Mouse (Mus musculus): ENCODE data around the gene Olfr600. TPM values are rescaled to one million over a fixed set of nuclear protein-coding genes. Genes with fewer than 3 reads are reported as not detected.
"Not testable (repeated sequence)": the region's sequence is repeated elsewhere in the genome, so short reads cannot be mapped to it uniquely, and the experiment has no call there.

Gene Olfr600
- not detected in 2 replicates for polyA plus RNA-seq (2012; rRNA removed)

DNA sequence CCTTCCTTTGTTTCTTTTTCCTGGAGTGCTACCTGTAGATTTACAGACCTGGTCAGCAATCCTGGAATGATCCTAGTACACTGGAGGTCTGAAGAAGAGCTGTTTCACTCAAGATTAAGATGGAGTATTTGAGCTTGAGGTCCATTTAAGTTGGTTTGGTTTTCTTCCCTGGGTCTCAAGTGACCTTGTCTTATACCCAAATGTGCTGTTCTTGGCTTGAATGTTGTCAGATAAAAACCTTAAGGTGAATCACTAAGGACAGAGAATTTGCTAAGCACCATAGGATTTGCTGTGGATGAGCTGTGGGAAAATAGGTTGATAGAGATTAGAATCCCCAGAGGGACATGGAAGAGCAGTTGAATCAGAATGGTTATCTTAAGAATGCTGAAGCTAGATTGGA, at the start of gene Olfr600:
Gene Olfr600 (minus strand): TSS at position 101 of the 400 bp plus-strand sequence.
- Histone ChIP-seq H3K27ac (ENCODE audit: insufficient read depth, low read length) (no peak within 1 kb of the TSS), H3K4me1 (ENCODE audit: control insufficient read depth, insufficient read depth, low read length) (no peaks in the 10 kb centered on the region), H3K4me3 (ENCODE audit: insufficient read depth, low read length) (no peak within 1 kb of the TSS)
- TF ChIP-seq POLR2A (IDR thresholded peaks at IDR 0.05; ENCODE audit: extremely low read depth, insufficient read depth, low read length) (no peak), CTCF (IDR thresholded peaks at IDR 0.05; ENCODE audit: extremely low read depth, insufficient read depth, low read length) (no peak)

DNA sequence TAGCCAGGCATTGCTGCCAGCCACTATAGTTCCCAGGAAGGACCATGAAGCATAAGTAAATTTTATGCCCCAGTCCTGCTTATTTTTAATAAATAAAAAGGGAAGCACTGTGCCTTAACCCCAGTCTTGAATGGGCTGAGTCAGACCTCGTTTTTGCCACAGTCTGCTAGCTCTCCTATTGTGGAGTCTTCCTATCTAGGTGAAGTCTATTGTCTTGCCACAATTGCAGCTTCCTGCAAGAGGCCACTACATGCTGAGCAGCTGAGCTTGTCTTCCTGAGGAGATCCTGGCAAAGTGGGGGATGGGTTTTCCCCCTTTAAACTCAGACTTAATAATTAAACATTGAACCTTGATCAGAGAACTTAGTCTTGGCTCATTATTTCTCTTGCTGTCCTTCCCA, 49.5 kb upstream of the Olfr600 start:
- TF ChIP-seq CTCF (IDR thresholded peaks at IDR 0.05; ENCODE audit: extremely low read depth, insufficient read depth, low read length) (no peak), POLR2A (IDR thresholded peaks at IDR 0.05; ENCODE audit: extremely low read depth, insufficient read depth, low read length) (no peak)
- Histone ChIP-seq H3K27ac (ENCODE audit: insufficient read depth, low read length) (no peak overlapping the region), H3K4me3 (ENCODE audit: insufficient read depth, low read length) (no peak overlapping the region), H3K4me1 (ENCODE audit: control insufficient read depth, insufficient read depth, low read length) (no peaks in the 10 kb centered on the region)

DNA sequence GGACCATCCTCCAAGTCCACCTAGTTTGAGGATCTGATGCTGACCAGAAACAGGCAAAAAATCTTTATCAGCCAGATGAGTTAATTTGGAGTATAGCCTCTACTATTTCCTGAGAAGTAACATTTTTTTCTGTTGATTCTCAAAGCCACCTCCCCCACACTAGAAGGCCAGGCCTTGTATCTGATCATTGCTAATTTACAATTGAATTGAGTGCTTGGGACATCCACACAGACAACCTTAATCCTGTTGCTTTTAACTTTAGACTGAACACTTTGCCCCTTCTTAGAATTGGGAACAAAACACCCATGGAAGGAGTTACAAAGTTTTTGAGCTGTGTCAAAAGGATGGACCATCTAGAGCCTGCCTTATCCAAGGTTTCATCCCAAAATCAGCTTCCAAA, 48.3 kb upstream of the Olfr600 start:
- TF ChIP-seq CTCF (IDR thresholded peaks at IDR 0.05; ENCODE audit: extremely low read depth, insufficient read depth, low read length) (no peak), POLR2A (IDR thresholded peaks at IDR 0.05; ENCODE audit: extremely low read depth, insufficient read depth, low read length) (no peak)
- Histone ChIP-seq H3K4me1 (ENCODE audit: control insufficient read depth, insufficient read depth, low read length) (no peaks in the 10 kb centered on the region), H3K4me3 (ENCODE audit: insufficient read depth, low read length) (no peak overlapping the region), H3K27ac (ENCODE audit: insufficient read depth, low read length) (no peak overlapping the region)

DNA sequence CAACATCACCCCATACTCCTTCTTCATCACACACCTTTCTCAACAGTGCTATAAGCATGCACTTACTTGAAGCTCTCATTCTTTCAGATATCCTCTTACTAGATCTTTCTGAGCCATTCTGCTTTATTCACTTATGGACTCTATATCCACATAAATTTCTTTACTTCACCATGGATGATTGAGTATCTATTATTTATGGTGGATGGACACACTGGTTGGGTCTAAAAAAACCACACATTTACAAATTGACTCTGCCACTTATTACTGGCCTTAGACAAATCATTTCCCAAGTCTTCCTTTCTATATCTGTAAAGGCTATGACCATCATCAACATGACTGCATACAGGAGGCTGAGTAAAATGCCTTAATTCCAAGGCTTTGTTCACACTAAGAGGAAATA, 36.6 kb upstream of the Olfr600 start, which contains the start of gene Olfr603:
Gene Olfr603 (minus strand): TSS at position 101 of the 400 bp plus-strand sequence.
- Histone ChIP-seq H3K4me1 (ENCODE audit: control insufficient read depth, insufficient read depth, low read length) (no peaks in the 10 kb centered on the region), H3K4me3 (ENCODE audit: insufficient read depth, low read length) (no peak within 1 kb of the TSS), H3K27ac (ENCODE audit: insufficient read depth, low read length) (no peak within 1 kb of the TSS)
- TF ChIP-seq POLR2A (IDR thresholded peaks at IDR 0.05; ENCODE audit: extremely low read depth, insufficient read depth, low read length) (no peak), CTCF (IDR thresholded peaks at IDR 0.05; ENCODE audit: extremely low read depth, insufficient read depth, low read length) (no peak)

DNA sequence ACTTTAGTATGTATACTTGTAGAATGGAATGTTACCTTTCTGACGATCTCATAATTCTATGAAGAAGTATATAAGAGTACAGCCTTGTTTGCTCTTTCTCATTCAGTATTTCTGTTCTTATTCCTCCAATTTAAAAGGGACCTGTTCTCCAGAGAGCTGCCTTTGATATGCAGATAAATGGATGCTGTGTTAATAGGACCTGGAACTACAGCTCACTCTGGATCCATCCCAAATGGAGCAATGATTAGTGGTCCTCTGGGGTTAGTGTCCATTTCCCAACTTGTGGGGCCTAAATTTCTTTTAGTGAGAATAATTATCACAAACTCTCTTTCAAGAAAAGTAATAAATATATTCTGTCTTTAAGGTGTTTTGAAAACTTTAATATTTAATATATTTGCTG, 13.1 kb upstream of the Olfr600 start, which contains the start of gene Olfr601:
Gene Olfr601 (minus strand): TSS at position 101 of the 400 bp plus-strand sequence.
- Histone ChIP-seq H3K4me1 (ENCODE audit: control insufficient read depth, insufficient read depth, low read length) (no peaks in the 10 kb centered on the region), H3K4me3 (ENCODE audit: insufficient read depth, low read length) (no peak within 1 kb of the TSS), H3K27ac (ENCODE audit: insufficient read depth, low read length) (no peak within 1 kb of the TSS)
- TF ChIP-seq CTCF (IDR thresholded peaks at IDR 0.05; ENCODE audit: extremely low read depth, insufficient read depth, low read length), result no peak
- TF ChIP-seq POLR2A (IDR thresholded peaks at IDR 0.05; ENCODE audit: extremely low read depth, insufficient read depth, low read length), result no peak

DNA sequence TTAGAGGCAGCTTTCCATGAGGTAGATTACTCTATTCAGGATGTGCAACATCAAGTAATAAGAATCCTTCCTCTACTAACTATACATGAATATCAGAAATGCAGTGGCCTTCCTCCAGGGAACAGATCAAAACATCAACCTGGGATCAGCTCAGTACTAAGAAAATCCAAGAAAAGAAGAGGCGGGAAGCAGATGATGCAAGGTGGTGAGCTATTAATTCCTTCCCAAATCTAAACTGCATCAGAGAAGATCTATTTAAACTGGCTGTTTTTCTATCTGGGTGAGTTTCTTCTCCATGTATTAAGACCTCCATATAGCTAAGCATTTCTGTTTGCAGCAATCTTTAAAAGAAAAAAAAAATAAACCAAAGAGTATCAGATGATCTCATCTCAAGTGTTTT, 13.9 kb downstream of the Olfr600 start, which contains the start of gene Olfr599:
Gene Olfr599 (plus strand): TSS at position 301 of the 400 bp plus-strand sequence.
- H3K4me1 ChIP-seq (ENCODE audit: control insufficient read depth, insufficient read depth, low read length), result no peaks in the 10 kb centered on the region
- no peak within 1 kb of the TSS for H3K27ac ChIP-seq (ENCODE audit: insufficient read depth, low read length)
- no peak for TF ChIP-seq CTCF (IDR thresholded peaks at IDR 0.05; ENCODE audit: extremely low read depth, insufficient read depth, low read length)
- TF ChIP-seq POLR2A (IDR thresholded peaks at IDR 0.05; ENCODE audit: extremely low read depth, insufficient read depth, low read length), result no peak
- no peak within 1 kb of the TSS for H3K4me3 ChIP-seq (ENCODE audit: insufficient read depth, low read length)

DNA sequence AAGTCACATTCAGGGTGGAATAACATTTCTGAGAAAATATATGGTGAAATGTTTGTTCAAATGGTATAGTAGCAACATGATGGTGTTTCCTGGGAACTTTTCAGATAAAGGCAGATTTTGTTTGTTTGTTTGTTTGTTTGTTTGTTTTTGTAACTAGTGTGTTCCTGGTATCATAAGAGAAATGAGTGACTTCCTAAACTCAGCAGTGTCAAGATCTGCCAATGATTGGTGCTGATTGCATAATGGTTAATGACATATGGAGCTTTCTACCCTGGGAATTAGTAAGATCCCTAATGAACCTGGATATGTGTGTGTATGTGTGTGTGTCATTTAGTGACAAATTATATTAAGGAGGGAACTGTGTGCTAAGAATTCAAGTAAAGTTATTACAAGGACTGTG, 26.2 kb downstream of the Olfr600 start, which contains the start of gene Olfr598:
Gene Olfr598 (plus strand): TSS at position 301 of the 400 bp plus-strand sequence.
- Histone ChIP-seq H3K27ac (ENCODE audit: insufficient read depth, low read length) (no peak within 1 kb of the TSS), H3K4me1 (ENCODE audit: control insufficient read depth, insufficient read depth, low read length) (no peaks in the 10 kb centered on the region), H3K4me3 (ENCODE audit: insufficient read depth, low read length) (no peak within 1 kb of the TSS)
- TF ChIP-seq CTCF (IDR thresholded peaks at IDR 0.05; ENCODE audit: extremely low read depth, insufficient read depth, low read length) (no peak), POLR2A (IDR thresholded peaks at IDR 0.05; ENCODE audit: extremely low read depth, insufficient read depth, low read length) (no peak)

DNA sequence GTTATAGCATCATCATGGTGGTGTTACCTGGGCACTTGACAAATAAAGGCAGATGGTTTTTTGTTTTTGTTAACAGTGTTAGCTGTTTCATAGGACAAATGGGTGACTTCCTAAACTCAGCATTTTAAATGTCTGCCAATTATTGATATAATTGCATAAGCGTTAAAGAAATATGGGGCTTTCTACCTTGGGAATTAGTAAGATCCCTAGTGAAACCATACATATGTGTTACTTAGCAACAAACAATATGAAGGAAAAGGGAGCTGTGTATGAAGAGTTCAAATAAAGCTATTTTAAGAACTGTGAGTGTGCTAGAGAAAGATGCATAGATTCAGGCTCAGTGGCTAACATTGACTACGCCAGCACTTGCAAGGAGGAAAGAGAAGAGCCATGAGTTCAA, 33.5 kb downstream of the Olfr600 start, which contains the start of gene Olfr597:
Gene Olfr597 (plus strand): TSS at position 301 of the 400 bp plus-strand sequence.
- not testable (repeated sequence) for H3K4me1 ChIP-seq (ENCODE audit: control insufficient read depth, insufficient read depth, low read length); H3K4me3 ChIP-seq (ENCODE audit: insufficient read depth, low read length); H3K27ac ChIP-seq (ENCODE audit: insufficient read depth, low read length)

DNA sequence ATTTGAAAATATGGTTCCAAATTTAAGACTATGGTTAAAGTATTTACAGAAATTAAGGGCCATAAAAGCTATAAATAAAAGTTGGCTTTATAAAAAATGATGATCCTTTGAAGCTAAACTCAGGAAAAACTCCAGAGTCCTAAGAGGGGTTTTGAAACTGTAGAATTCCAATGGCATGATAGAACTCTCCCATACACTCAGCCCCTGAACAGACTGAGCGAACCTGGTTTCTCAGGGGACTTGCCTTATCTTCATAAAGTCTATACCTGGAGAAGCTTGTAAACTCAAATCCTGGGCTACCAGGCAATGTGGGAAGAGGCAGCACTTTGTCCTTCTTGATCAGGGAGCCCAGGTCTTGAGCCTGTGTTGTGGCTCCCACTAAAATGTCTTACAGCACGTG, 44.1 kb downstream of the Olfr600 start, which contains the start of gene Olfr596:
Gene Olfr596 (plus strand): TSS at position 301 of the 400 bp plus-strand sequence.
- H3K4me3 ChIP-seq (ENCODE audit: insufficient read depth, low read length); H3K27ac ChIP-seq (ENCODE audit: insufficient read depth, low read length): not testable (repeated sequence)

More for the DNA sequence above, 44.1 kb downstream of the Olfr600 start, which contains the start of gene Olfr596:
- not testable (repeated sequence) for H3K4me1 ChIP-seq (ENCODE audit: control insufficient read depth, insufficient read depth, low read length)

Other genes with a start within 250 kb of the Olfr600 start
- not detected in 2 replicates for gene Olfr586, start 224.0 kb downstream of the Olfr600 start, polyA plus RNA-seq (2012; rRNA removed)
- gene Olfr588-ps1, start 208.8 kb downstream of the Olfr600 start, polyA plus RNA-seq (2012; rRNA removed), result not detected in 2 replicates
- gene Olfr589, start 193.3 kb downstream of the Olfr600 start, polyA plus RNA-seq (2012; rRNA removed), result not detected in 2 replicates
- not detected in 2 replicates for gene Olfr591, start 171.3 kb downstream of the Olfr600 start, polyA plus RNA-seq (2012; rRNA removed)
- gene Olfr592, start 164.9 kb downstream of the Olfr600 start, polyA plus RNA-seq (2012; rRNA removed), result not detected in 2 replicates
- not detected in 2 replicates for gene Olfr593, start 137.8 kb downstream of the Olfr600 start, polyA plus RNA-seq (2012; rRNA removed)
- gene Olfr594, start 132.7 kb downstream of the Olfr600 start, polyA plus RNA-seq (2012; rRNA removed), result not detected in 2 replicates
- gene Usp17ld, start 97.2 kb downstream of the Olfr600 start, polyA plus RNA-seq (2012; rRNA removed), result not detected in 2 replicates
- gene Olfr596, start 44.0 kb downstream of the Olfr600 start, polyA plus RNA-seq (2012; rRNA removed), result not detected in 2 replicates
- gene Olfr597, start 33.4 kb downstream of the Olfr600 start, polyA plus RNA-seq (2012; rRNA removed), result not detected in 2 replicates
- gene Olfr598, start 26.1 kb downstream of the Olfr600 start, polyA plus RNA-seq (2012; rRNA removed), result not detected in 2 replicates
- gene Olfr599, start 13.8 kb downstream of the Olfr600 start, polyA plus RNA-seq (2012; rRNA removed), result not detected in 2 replicates
- gene Olfr601, start 13.0 kb upstream of the Olfr600 start, polyA plus RNA-seq (2012; rRNA removed), result not detected in 2 replicates
- not detected in 2 replicates for gene Olfr603, start 36.5 kb upstream of the Olfr600 start, polyA plus RNA-seq (2012; rRNA removed)
- gene Usp17lc, start 65.4 kb upstream of the Olfr600 start, polyA plus RNA-seq (2012; rRNA removed), result not detected in 2 replicates
- not detected in 2 replicates for gene Olfr605, start 95.8 kb upstream of the Olfr600 start, polyA plus RNA-seq (2012; rRNA removed)
- gene Olfr606, start 99.4 kb upstream of the Olfr600 start, polyA plus RNA-seq (2012; rRNA removed), result not detected in 2 replicates
- gene Olfr607, start 114.5 kb upstream of the Olfr600 start, polyA plus RNA-seq (2012; rRNA removed), result not detected in 2 replicates
- gene Olfr608, start 120.2 kb upstream of the Olfr600 start, polyA plus RNA-seq (2012; rRNA removed), result not detected in 2 replicates
- not detected in 2 replicates for gene Olfr609, start 148.4 kb upstream of the Olfr600 start, polyA plus RNA-seq (2012; rRNA removed)
- not detected in 2 replicates for gene Olfr610, start 162.5 kb upstream of the Olfr600 start, polyA plus RNA-seq (2012; rRNA removed)
- not detected in 2 replicates for gene Olfr611, start 171.2 kb upstream of the Olfr600 start, polyA plus RNA-seq (2012; rRNA removed)
- gene Olfr612, start 193.0 kb upstream of the Olfr600 start, polyA plus RNA-seq (2012; rRNA removed), result not detected in 2 replicates
- not detected in 2 replicates for gene Olfr613, start 198.4 kb upstream of the Olfr600 start, polyA plus RNA-seq (2012; rRNA removed)
- not detected in 2 replicates for gene Olfr615, start 206.4 kb upstream of the Olfr600 start, polyA plus RNA-seq (2012; rRNA removed)
- not detected in 2 replicates for gene Olfr616, start 219.5 kb upstream of the Olfr600 start, polyA plus RNA-seq (2012; rRNA removed)
- not detected in 2 replicates for gene Olfr617, start 223.4 kb upstream of the Olfr600 start, polyA plus RNA-seq (2012; rRNA removed)
- gene Olfr618, start 240.4 kb upstream of the Olfr600 start, polyA plus RNA-seq (2012; rRNA removed), result not detected in 2 replicates

All from cortical plate, adult 2 months (tissue).